Mouse (Mus musculus) right cerebral cortex, postnatal 36 days (tissue): ENCODE measurements around the gene Aebp2.
A peak's percentile ranks its signal among the peaks of the same experiment; 100 is the strongest.

Experiments
- DNase-seq, 2 experiments: peaks; one replicate each; pipeline ENCODE4 v3.0.0; 2022; ENCODE audit warnings: low spot score in 2 of 2, mixed read lengths in 1 of 2

The Aebp2 gene

DNA sequence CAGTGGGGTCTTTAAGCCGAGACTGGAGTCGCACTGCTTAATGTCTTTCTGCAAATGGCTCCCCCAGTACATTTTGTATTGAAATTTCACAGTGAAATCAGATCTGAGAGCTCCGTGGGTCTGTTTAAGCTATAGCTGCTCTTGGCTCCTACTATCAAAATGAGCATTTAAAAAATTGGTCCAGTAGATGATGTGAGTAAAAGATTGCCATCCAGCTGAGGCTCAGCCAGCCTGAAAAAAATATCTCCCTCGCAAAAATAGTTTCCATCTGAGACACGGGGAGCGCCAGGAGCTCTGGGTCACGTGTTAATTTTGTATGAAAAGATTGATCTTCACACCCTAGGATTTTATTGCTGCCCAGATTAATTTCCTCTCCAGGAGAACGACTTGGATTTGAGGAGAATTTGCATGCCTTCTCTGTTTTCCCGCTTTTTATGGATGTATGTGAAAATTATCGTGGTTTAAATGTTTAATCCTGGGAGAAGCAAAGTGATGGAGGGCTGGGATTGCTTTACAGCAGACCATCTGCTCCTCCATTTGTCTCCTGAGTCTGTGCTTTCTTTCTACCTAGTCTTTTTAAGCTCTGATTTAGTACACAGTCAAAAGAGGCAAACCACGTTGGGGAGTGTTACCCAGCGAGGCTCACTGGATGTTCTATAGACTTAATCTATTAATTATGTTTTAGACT is 73.9 kb downstream of the Aebp2 start:
- no peak for DNase-seq

DNA sequence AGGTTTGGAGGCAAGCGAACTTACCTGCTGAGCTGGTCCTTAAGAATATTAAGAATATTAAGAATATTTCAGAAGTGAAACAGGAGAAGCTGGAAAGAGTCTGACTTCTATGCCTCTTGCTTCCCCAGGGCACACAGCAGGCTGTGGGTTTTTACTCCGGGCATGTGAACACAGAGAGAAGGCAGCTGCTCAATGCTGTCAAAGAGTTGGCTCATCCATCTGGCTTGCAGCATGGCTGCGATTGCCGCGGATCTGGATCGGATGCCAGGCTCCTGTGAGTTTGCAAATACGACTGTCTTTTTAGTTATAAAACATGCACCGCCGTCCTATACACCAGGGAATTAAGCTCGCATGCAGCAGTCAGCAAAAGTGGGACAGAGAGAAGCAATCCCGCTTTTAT is 75.5 kb downstream of the Aebp2 start:
- peak; percentile 24 to 35 for DNase-seq

DNA sequence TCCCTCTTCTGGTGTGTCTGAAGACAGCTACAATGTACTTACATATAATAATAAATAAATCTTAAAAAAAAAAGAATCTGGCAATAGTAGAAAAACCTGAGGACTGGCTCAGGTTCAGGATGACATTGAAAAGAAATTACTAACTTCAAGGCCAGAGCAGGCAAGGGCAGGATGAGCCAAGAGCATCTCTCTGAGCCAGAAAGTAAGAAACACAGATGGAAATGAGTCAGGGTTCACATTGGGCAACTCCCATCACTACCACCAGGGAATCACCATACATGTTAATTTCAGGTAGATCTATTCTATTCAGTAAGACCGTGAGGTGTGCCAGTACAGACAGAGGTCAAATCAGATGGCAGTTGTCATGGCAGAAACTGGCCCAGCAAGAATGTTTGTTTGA is 76.1 kb downstream of the Aebp2 start:
- no peak for DNase-seq

DNA sequence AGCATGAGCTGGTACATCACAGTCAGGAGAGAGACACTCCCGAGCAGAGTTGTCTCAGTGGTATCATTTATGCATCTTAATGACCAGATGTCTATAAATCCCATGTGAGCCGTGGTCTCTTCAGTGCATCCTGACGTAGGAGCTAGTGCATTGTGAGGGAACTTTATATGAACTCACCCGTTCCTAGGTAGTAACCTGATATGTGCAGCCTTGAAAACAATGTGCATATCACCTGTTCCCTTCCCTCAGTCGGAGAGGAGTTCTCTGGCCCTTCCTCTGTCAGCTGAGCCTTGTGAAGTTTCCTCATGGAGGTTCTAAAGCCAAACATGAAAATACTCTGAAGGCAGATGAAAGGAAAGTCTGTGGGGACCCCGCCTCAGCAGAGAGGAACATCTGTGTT is 78.8 kb downstream of the Aebp2 start:
- DNase-seq, result no peak

DNA sequence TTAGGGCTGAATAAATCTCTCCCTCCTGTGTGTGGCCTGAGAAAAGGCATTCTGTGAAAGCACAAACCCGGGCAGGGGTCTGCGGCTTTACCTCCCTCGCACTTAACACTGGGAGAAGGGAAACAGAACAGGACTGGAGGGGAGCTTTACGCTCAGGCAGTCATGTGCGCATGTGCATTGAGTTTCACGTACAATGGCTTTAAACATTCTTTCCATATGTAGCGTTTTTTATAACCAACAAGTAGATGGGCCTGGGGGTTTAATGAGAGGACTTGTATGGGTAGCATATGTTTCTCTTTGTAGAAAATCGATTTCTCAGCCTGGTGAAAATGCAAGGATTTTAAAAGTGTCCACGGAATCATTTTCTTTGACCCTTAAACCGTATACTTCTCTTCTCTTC is 82.7 kb downstream of the Aebp2 start:
- no peak for DNase-seq

DNA sequence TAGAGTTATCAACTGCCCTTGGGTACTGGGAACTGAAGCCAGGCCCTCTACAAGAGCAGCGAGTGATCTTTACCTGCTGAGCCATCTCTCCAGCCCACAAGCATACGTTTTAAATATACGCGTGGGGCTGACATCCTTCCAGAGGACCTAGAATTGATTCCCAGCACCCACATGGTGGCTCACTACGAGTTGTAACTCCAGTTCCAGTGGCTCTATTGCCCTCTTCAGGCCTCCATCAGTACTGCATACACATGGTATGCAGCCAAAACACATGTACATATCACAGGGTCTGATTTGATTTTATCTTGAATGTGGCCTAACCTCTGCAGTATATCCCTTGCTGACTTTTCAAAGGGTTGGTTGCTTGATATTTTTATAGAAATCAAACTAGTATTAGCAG is 83.6 kb downstream of the Aebp2 start:
- no peak for DNase-seq

DNA sequence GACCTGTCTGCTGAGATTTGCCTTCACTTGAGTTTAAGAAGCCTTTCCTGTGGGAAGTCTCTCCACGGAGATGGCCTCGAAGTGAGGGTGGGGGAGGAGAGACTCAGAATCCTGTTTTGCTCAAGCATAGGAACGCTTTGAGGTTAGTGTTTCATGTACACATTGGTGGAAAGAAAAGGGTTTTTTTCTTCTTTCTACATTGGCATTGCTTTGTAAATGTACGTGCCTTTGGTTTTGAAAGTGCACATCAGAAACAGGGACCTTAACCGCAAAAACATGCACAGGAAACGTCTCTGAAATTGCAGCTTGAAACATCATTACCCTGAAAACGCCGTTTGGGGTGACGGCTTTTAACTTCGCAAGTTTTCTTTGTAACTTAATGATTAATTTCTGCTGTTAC is 85.6 kb downstream of the Aebp2 start:
- no peak for DNase-seq

DNA sequence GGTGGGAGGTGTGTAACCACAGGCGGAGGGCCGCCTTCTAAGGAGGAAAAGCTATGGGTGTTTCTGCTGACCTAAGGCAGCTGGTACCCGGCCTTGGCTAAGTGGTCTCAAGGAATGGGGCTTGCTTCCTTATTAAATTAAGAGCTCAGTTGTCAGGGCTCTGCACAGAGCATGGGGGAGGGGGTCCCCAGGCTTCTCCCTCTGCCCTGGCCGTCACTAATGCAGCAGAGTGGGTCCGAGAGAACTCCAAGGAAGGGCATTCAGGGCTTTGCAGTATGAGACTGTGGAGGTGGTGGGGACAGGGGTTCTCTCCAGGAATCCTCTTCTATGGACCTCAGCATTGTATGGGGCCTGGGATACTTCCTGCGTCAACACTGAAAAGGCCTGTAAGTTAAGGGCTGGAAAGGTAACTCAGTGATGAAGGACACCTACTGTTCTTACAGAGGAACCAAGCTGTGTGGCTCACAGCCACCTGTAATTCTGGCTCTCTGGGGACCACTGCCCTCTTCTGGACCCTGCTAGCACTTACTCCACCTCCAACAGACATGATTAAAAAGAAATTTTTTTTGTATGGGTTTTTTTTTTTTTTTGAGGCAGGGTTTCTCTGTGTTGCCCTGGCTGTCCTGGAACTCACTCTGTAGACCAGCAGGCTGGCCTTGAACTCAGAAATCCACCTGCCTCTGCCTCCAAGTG is 87.1 kb downstream of the Aebp2 start:
- DNase-seq, result no peak

DNA sequence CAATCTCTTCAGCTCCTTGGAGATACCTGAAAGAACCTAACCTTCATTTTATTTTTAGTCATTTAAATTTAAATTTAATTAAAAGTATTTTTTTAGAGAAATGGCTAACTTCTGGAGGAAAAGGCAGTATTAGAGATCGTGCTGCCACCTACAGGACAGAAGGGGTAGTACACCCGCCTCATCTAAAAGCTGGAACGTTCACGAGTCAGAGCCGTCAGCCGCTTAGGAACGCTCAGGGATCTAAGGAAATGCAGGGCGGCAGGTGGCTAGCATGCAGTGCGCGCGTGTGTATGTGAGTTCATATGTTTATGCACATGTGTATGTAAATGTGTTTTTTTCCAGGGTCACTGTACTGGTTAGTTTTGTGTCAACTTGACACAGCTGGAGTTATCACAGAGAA is 90.3 kb downstream of the Aebp2 start:
- DNase-seq, result peak; percentile 47 to 55

DNA sequence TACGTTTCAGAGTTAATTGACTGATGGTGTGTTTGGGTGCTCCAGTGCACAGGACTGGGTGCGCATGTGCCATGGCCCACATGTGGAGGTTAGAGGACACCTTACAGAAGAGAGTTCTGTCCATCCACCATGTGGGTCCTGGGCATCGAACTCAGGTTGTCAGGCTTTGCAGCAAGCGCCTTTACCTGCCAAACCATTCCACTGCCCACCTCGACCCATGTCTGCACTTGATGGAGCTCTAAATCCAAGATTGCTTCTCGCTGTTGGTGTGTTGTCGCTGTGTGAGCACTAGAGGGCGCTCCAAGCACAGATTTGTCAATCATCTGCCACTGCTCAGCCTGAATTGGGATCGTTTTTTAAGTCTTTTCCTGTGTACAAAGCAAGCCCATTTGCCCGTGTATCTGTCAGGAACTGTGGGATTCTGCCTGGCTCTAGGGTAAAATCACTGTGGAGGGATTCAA is 92.5 kb downstream of the Aebp2 start:
- DNase-seq, result peak; percentile 35 to 36

DNA sequence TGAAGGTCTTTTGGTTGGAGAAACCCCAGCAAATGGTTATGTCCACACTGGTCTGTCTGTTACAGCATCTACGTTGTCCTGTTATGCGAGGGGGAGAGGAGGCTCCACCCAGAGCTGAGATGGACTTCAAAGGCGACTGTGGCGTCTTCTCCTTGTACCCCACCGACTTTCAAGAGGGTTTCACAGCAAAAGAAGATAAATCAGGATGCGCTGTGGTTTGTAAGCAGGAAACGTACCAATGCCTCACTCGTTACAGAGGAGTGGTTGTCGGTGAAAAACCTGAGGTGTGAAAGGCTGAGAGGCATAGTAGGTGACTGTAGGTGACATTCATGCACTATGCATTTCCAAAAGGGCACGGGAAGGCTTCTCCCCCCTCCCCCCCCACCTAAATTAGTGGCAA is 99.6 kb downstream of the Aebp2 start:
- DNase-seq, result no peak
